Mouse (Mus musculus) kidney, embryonic 14.5 days (tissue): ENCODE results near the gene Gm13539. TPM values are rescaled to one million over a fixed set of nuclear protein-coding genes. Genes with fewer than 3 reads are reported as not detected.
A peak's percentile ranks its signal among the peaks of the same experiment; 100 is the strongest.
"Not testable (repeated sequence)": the region's sequence is repeated elsewhere in the genome, so short reads cannot be mapped to it uniquely, and the experiment has no call there.

Experiments
- ATAC-seq: fragments of 200-750 bp; cut with Nextera tagmentation; 2 replicates; pipeline ENCODE4 v1.8.0; 2017; ENCODE audit warnings: moderate number of reproducible peaks, mild to moderate bottlenecking, moderate TSS enrichment, moderate library complexity; ENCODE audit not compliant: low FRiP score, low TSS enrichment
- H3K27ac ChIP-seq: fragments of 300-500 bp; sonication (generic); 2 replicates; pipeline ENCODE4 v1.5.1; 2014; ENCODE audit warnings: low read depth, mild to moderate bottlenecking, low read length, moderate library complexity, mixed read lengths
- H3K27me3 ChIP-seq: fragments of 300-500 bp; sonication (generic); 2 replicates; pipeline ENCODE4 v1.6.1; 2014; ENCODE audit warnings: mild to moderate bottlenecking, low read length; ENCODE audit not compliant: control insufficient read depth, insufficient read depth
- H3K36me3 ChIP-seq: fragments of 300-500 bp; sonication (generic); 2 replicates; pipeline ENCODE4 v1.6.1; 2014; ENCODE audit warnings: low read length, mixed read lengths; ENCODE audit not compliant: control insufficient read depth, insufficient read depth
- H3K4me1 ChIP-seq: fragments of 300-500 bp; sonication (generic); 2 replicates; pipeline ENCODE4 v1.6.1; 2014; ENCODE audit warnings: low read length, mixed read lengths; ENCODE audit not compliant: control insufficient read depth, insufficient read depth
- H3K4me2 ChIP-seq: fragments of 300-500 bp; sonication (generic); replicated peaks from 2 replicates; pipeline ENCODE4 v1.6.1; 2014; ENCODE audit warnings: low read depth, mild to moderate bottlenecking, low read length
- H3K4me3 ChIP-seq: fragments of 300-500 bp; sonication (generic); 2 replicates; pipeline ENCODE4 v1.5.1; 2014; ENCODE audit warnings: mild to moderate bottlenecking, low read length
- H3K9ac ChIP-seq: fragments of 300-500 bp; sonication (generic); 2 replicates; pipeline ENCODE4 v1.6.1; 2014; ENCODE audit warnings: low read depth, mild to moderate bottlenecking, low read length, moderate library complexity
- H3K9me3 ChIP-seq: fragments of 300-500 bp; sonication (generic); 2 replicates; pipeline ENCODE4 v1.6.1; 2016; ENCODE audit warnings: low read length; ENCODE audit not compliant: control insufficient read depth
- WGBS: fragments of 180-500 bp; shearing (Covaris S2); extraction: QIAGEN DNeasy Blood & Tissue Kit; methylation state at CpG from one replicate; pipeline ENCODE4 v1.1.7; 2014; 5-methylcytosine and 5-hydroxymethylcytosine counted together
- polyA plus RNA-seq: library from polyadenylated mRNA; unstranded; fragments of >200 nt; fragmentation: Nextera tagmentation; extraction: Ambion mirVana; gene quantifications from 2 replicates; pipeline ENCODE4 v1.2.1, GENCODE M21; 2014

Gene Gm13539
- polyA plus RNA-seq, 1 experiment from 2014 or later: not detected

DNA sequence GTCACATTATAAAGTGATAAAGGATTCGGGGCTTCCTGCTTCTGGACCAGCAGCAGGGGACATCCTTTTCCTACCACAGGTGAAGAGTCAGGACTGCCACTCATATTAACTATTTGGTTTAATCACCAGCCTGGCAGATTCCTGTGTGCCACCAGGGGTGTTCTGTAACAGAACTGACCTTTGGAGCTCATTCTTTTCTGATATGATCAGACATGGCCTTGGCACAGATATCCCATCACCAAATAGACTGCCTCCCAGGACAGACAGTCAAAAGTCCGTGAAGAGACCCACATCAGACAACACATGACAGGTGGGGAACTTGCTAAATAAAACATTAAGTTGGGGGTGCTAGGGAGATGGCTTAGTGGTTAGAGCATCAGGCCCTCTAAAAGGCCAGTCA lies 29.7 kb downstream of the Gm13539 start:
- no peaks in the 10 kb centered on the region for H3K9me3 ChIP-seq
- H3K9ac ChIP-seq: no peak overlapping the region
- H3K4me2 ChIP-seq: no peak overlapping the region
- H3K36me3 ChIP-seq: no peaks in the 10 kb centered on the region
- 85% methylated on average over 2 of the region's 2 CpGs for WGBS
- no peaks in the 10 kb centered on the region for H3K4me1 ChIP-seq
- no peak overlapping the region for H3K27ac ChIP-seq
- no peak for ATAC-seq
- H3K27me3 ChIP-seq: no peaks in the 10 kb centered on the region
- H3K4me3 ChIP-seq: no peak overlapping the region

DNA sequence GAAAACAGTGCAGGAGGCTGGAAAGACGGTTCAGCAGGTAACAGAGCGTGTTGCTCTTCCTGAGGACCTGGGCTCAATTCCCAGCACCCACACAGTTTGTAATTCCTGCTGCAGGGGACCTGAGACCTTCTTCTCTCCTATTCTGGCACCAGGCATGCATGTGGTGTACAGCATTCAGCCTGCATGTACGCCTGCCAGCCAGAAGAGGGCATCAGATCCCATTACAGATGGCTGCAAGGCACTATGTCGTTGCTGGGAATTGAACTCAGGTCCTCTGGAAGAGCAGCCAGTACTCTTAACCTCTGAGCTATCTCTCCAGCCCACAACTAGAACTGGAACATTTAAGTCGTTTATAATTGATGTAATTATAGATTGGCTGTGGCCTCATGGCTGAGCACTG lies 31.3 kb downstream of the Gm13539 start:
- no peaks in the 10 kb centered on the region for H3K9me3 ChIP-seq
- no peak overlapping the region for H3K4me2 ChIP-seq
- WGBS: 76% methylated on average over 5 of the region's 5 CpGs
- H3K36me3 ChIP-seq: no peaks in the 10 kb centered on the region
- no peaks in the 10 kb centered on the region for H3K27me3 ChIP-seq
- H3K9ac ChIP-seq: no peak overlapping the region
- no peak for ATAC-seq
- H3K4me3 ChIP-seq: no peak overlapping the region
- no peaks in the 10 kb centered on the region for H3K4me1 ChIP-seq
- no peak overlapping the region for H3K27ac ChIP-seq

DNA sequence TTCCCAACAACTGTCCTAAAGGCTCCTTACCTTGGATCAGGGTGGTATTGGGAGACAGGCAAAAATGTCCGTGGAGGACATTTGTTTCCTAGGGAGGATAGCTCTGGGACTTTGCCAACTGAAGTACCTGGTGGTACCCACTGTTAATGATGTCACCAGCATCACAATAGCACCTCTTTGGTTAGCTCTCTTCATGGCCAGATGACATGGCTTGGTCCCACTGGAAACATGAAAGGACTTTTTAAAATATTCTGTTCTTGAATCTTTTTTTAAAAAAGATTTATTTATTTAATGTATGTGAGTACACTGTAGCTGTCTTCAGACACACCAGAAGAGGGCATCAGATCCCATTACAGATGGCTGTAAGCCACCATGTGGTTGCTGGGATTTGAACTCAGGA lies 33.7 kb downstream of the Gm13539 start, which contains the start of gene Glt6d1:
Gene Glt6d1 (minus strand): TSS at position 101 of the 400 bp plus-strand sequence.
- not testable (repeated sequence) for H3K27ac ChIP-seq, H3K9ac ChIP-seq, H3K4me3 ChIP-seq, H3K4me1 ChIP-seq, H3K36me3 ChIP-seq, H3K4me2 ChIP-seq, H3K9me3 ChIP-seq, ATAC-seq, H3K27me3 ChIP-seq
- WGBS: 82% methylated on average over 1 of the region's 1 CpGs

DNA sequence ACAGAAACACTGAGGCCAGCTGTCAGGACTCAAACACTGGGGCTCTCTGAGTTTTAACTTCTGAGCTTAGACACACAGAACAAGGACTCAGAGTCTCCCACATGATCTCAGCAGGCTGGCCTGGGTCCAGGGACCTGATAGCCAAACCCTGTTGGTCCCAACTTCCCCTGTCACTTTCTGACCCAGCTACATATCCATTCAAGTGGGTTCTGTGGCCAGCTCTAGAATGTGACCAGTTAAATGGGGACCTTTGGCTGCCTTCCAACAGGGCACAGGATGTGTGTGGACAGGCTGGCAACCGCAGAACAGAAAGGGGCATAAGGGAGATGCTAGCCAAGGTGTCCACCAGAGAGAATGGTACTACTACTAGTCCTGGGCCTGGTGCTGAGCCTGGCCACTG lies 40.7 kb downstream of the Gm13539 start, which contains the start of gene Lcn9:
Gene Lcn9 (plus strand): TSS at position 348 of the 400 bp plus-strand sequence.
- ATAC-seq: no peak
- no peak within 1 kb of the TSS for H3K9ac ChIP-seq
- 95% methylated on average over 1 of the region's 1 CpGs for WGBS
- no peak within 1 kb of the TSS for H3K27ac ChIP-seq
- H3K4me1 ChIP-seq: no peaks in the 10 kb centered on the region
- no peaks in the 10 kb centered on the region for H3K36me3 ChIP-seq
- no peak within 1 kb of the TSS for H3K4me2 ChIP-seq
- no peak within 1 kb of the TSS for H3K4me3 ChIP-seq
- H3K27me3 ChIP-seq: no peaks in the 10 kb centered on the region
- no peaks in the 10 kb centered on the region for H3K9me3 ChIP-seq

DNA sequence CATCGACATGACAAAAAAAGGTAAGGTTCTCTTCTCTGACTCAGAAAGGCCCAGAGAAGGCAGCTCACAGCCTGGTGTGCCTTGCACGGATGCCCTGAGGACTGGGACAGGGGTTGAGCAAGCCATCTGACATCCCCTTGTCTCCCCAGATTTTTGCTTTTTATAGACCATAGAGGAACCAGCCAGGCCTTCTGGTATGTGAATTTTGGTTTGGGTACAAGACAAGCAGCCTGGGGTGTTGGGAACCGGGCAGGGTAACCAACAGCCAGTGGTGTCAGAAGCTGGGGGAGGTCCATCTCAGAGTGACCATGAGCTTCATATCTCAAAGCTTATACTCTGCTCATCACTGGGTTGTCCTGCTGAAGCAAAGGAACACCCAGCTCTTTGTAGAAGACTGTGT lies 42.7 kb downstream of the Gm13539 start:
- Histone ChIP-seq H3K4me1 (no peaks in the 10 kb centered on the region), H3K27ac (no peak overlapping the region), H3K4me2 (no peak overlapping the region), H3K27me3 (no peaks in the 10 kb centered on the region), H3K9me3 (no peaks in the 10 kb centered on the region), H3K36me3 (no peaks in the 10 kb centered on the region), H3K9ac (no peak overlapping the region), H3K4me3 (no peak overlapping the region)
- WGBS: 93% methylated on average over 3 of the region's 3 CpGs
- ATAC-seq: no peak

DNA sequence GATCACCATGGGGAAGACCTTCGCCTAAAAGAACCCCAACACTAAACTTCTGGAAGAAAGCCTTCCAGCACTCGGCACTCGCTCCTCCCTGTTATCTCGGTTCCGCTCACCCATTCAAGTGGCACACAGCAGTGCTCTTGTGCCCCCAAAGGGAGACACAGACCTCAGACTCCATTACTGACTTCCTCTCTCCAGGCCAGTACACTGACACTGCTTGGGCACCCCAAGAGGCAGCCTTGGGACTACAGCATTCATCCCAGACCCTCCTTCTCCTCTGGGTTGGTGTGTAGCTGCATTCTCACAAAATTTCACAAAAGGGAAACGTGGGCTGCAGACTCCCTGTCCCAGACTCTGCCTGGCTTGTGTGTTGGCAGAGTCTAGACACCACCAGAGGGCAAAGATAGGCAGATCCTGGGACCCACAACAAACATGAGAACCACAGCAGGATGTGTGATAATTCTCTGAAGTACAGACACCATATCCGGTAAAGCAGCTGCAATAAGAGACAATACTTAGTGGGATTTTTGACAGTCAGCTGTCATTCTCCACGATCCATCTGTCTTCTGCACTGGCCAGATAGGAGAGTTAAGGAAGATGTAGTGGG lies 46.4 kb downstream of the Gm13539 start:
- no peaks in the 10 kb centered on the region for H3K36me3 ChIP-seq
- H3K4me2 ChIP-seq: no peak overlapping the region
- H3K9me3 ChIP-seq: no peaks in the 10 kb centered on the region
- H3K4me1 ChIP-seq: no peaks in the 10 kb centered on the region
- H3K27ac ChIP-seq: no peak overlapping the region
- H3K9ac ChIP-seq: no peak overlapping the region
- no peak for ATAC-seq
- no peaks in the 10 kb centered on the region for H3K27me3 ChIP-seq
- 77% methylated on average over 8 of the region's 8 CpGs for WGBS
- H3K4me3 ChIP-seq: no peak overlapping the region

DNA sequence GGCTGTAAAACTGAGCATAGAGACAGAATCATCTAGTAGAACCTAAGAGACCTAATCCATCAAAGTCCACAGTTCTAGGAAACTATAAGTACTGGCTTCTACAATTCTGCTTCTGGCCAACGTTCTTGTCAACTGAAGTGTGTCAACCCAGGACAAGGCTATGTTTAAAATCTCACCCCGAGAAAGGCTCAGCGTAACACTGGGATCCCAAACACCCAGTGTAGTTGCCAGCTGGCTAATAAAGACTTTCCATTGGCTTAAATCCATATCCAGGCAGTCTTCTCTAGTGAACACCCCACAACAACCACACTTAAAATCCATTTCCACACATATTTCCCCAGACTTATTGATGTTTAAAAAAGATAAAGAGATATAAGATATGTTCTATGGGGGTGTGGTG lies 48.7 kb downstream of the Gm13539 start:
- Histone ChIP-seq H3K27ac (no peak overlapping the region), H3K27me3 (no peaks in the 10 kb centered on the region), H3K4me2 (no peak overlapping the region), H3K9ac (no peak overlapping the region), H3K36me3 (no peaks in the 10 kb centered on the region), H3K4me3 (no peak overlapping the region), H3K4me1 (no peaks in the 10 kb centered on the region), H3K9me3 (no peaks in the 10 kb centered on the region)
- 83% methylated on average over 3 of the region's 3 CpGs for WGBS
- no peak for ATAC-seq

DNA sequence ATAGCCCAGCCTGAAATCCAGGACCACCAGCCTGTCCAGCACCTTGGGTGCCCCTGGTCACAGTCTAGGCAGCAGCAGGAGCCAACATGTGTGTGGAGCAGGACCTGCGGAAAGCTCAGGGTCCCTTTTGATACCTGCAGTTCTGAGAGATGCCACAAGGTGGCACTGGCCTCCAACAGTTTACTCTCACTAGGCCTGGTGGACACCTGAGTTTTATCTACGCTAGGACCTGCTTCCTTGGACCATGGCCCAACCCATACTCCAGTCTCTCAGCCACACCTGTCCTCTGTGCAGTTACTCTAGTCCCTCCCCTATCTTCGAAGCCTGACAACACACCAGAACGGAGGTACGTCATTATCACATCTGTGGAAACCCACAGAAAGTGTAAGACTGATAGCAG lies 54.2 kb downstream of the Gm13539 start:
- no peak overlapping the region for H3K9ac ChIP-seq
- no peaks in the 10 kb centered on the region for H3K9me3 ChIP-seq
- H3K4me2 ChIP-seq: no peak overlapping the region
- H3K27me3 ChIP-seq: no peaks in the 10 kb centered on the region
- no peak overlapping the region for H3K27ac ChIP-seq
- no peaks in the 10 kb centered on the region for H3K4me1 ChIP-seq
- 52% methylated on average over 5 of the region's 5 CpGs for WGBS
- H3K4me3 ChIP-seq: no peak overlapping the region
- ATAC-seq: peak; percentile 43
- no peaks in the 10 kb centered on the region for H3K36me3 ChIP-seq
